11 mouse cellular contexts compared by ENCODE assay signal in genomic region chr13:99780751-99781460, GRCm38 (mm10).
DNase-seq lines count a peak whose midpoint lies in the region; ATAC-seq lines count a peak whose summit lies in the region.
"Had no signal": no experiment of that assay in that cellular context is flagged by ENCODE, and none has a peak within 500 bp of the region (broad histone marks: within the 10 kb centered on the region; RNA-seq: fewer than 3 reads in every experiment).

No protein-coding gene starts in this region.

- peak overlapping the region; percentile 13; the same call in 1 of the 2 replicates for H3K4me2 ChIP-seq in heart, embryonic 13.5 days
- H3K4me2 ChIP-seq in forebrain, embryonic 13.5 days = peak overlapping the region; percentile 22
- H3K4me2 ChIP-seq: heart, embryonic 15.5 days had no signal

- no peaks in the 10 kb centered on the region for H3K27me3 ChIP-seq in heart, embryonic 13.5 days (replicated peaks)
- no peaks in the 10 kb centered on the region for H3K27me3 ChIP-seq in forebrain, embryonic 13.5 days
- H3K27me3 ChIP-seq in limb, embryonic 10.5 days (ENCODE audit: low read depth, poor library complexity, severe bottlenecking) = no peaks in the 10 kb centered on the region
- H3K27me3 ChIP-seq: heart, embryonic 15.5 days had no signal

- no peak overlapping the region; the same call in 1 of the 2 replicates for H3K9ac ChIP-seq in heart, embryonic 13.5 days
- H3K9ac ChIP-seq in forebrain, embryonic 13.5 days = peak overlapping the region; percentile 36; the same call in 1 of the 2 replicates
- H3K9ac ChIP-seq: heart, embryonic 15.5 days had no signal

- H3K9me3 ChIP-seq in heart, embryonic 13.5 days = no peaks in the 10 kb centered on the region
- H3K9me3 ChIP-seq in forebrain, embryonic 13.5 days (replicated peaks) = no peaks in the 10 kb centered on the region
- no peaks in the 10 kb centered on the region for H3K9me3 ChIP-seq in limb, embryonic 10.5 days (replicated peaks)
- H3K9me3 ChIP-seq: heart, embryonic 15.5 days had no signal

- DNase-seq in heart, adult 18-20 months = no peak
- peak; percentile 65 for DNase-seq in limb, embryonic 10.5 days (ENCODE audit: low spot score)
- DNase-seq in neural tube, embryonic 10.5 days (ENCODE audit: extremely low spot score, low spot score) = peak; percentile 36
- no peak for DNase-seq in gastrocnemius, adult 8-10 months (ENCODE audit: low spot score in 2 of 2)
- DNase-seq in right cerebral cortex, postnatal 36 days (ENCODE audit: low spot score in 2 of 2) = no peak
- no peak for DNase-seq in layer of hippocampus, postnatal 25 days (ENCODE audit: extremely low spot score in 1 of 2, low spot score in 1 of 2)
- DNase-seq: kidney, postnatal 10 days; thymus, adult 18-20 months had no signal

- H3K4me3 ChIP-seq in heart, embryonic 13.5 days = no peak overlapping the region
- H3K4me3 ChIP-seq in forebrain, embryonic 13.5 days = no peak overlapping the region
- H3K4me3 ChIP-seq in limb, embryonic 10.5 days = peak overlapping the region; percentile 23
- H3K4me3 ChIP-seq: heart, embryonic 15.5 days had no signal

- WGBS in heart, embryonic 13.5 days = 30% methylated on average over 16 of the region's 16 CpGs
- 14% methylated on average over 16 of the region's 16 CpGs for WGBS in forebrain, embryonic 13.5 days
- 16% methylated on average over 16 of the region's 16 CpGs for WGBS in limb, embryonic 10.5 days

- no peaks in the 10 kb centered on the region for H3K36me3 ChIP-seq in heart, embryonic 13.5 days
- no peaks in the 10 kb centered on the region for H3K36me3 ChIP-seq in forebrain, embryonic 13.5 days (ENCODE audit: poor library complexity, severe bottlenecking)
- H3K36me3 ChIP-seq in limb, embryonic 10.5 days = no peaks in the 10 kb centered on the region
- H3K36me3 ChIP-seq: heart, embryonic 15.5 days had no signal

- H3K27ac ChIP-seq in heart, embryonic 13.5 days (replicated peaks) = no peak overlapping the region
- H3K27ac ChIP-seq in forebrain, embryonic 13.5 days = 0 out of 2 replicates have a peak overlapping the region, but pooled peaks have one; percentile 16
- H3K27ac ChIP-seq in limb, embryonic 10.5 days = peak overlapping the region; percentile 72
- H3K27ac ChIP-seq: heart, embryonic 15.5 days had no signal

- peaks cover 27% of the 10 kb centered on the region for H3K4me1 ChIP-seq in heart, embryonic 13.5 days
- peaks cover 14% of the 10 kb centered on the region for H3K4me1 ChIP-seq in forebrain, embryonic 13.5 days
- H3K4me1 ChIP-seq in limb, embryonic 10.5 days = peaks cover 35% of the 10 kb centered on the region

- ATAC-seq in heart, embryonic 13.5 days (ENCODE audit: extremely low read depth, insufficient number of reproducible peaks, low FRiP score, low TSS enrichment) = no peak
- ATAC-seq in forebrain, embryonic 13.5 days = peak; percentile 69

Comparison
In these comparisons a context has a peak if more than half of its experiments do, and no peak if none do; other contexts are left out.
1. DNase-seq: peak in limb, embryonic 10.5 days (single experiment) and neural tube, embryonic 10.5 days (single experiment); none in heart, adult 18-20 months (0 of 2), gastrocnemius, adult 8-10 months (0 of 2), right cerebral cortex, postnatal 36 days (0 of 2) and layer of hippocampus, postnatal 25 days (0 of 2).